Mouse (Mus musculus) C2C12 (cell line): ENCODE data around the gene Gm29797.

ENCODE experiments used
- CEBPB ChIP-seq: IDR thresholded peaks from one replicate; pipeline ENCODE4 v1.6.1; 2011; ENCODE audit warnings: low read depth, mild to moderate bottlenecking, control low read depth, moderate library complexity
- CTCF ChIP-seq: IDR thresholded peaks from one replicate; pipeline ENCODE4 v1.5.1; 2011; ENCODE audit not compliant: control insufficient read depth, insufficient read depth, insufficient read length
- FOSL1 ChIP-seq: IDR thresholded peaks from one replicate; pipeline ENCODE4 v1.8.0; 2011; ENCODE audit warnings: mild to moderate bottlenecking, low read length; ENCODE audit not compliant: poor library complexity, insufficient read depth, severe bottlenecking
- MYOD1 ChIP-seq: IDR thresholded peaks from one replicate; pipeline ENCODE4 v1.6.1; 2011; ENCODE audit warnings: low read depth; ENCODE audit not compliant: control insufficient read depth, insufficient read length

GRCm38 (mm10) chr2:181674934-181675333 is 18.1 kb downstream of the Gm29797 start:
- no peak for TF ChIP-seq CTCF
- no peak for TF ChIP-seq CEBPB
- no peak for TF ChIP-seq FOSL1
- TF ChIP-seq MYOD1, result no peak
